Mouse (Mus musculus) Patski (cell line): Measurements from ENCODE around the gene Pnliprp1. TPM values are rescaled to one million over a fixed set of nuclear protein-coding genes. Genes with fewer than 3 reads are reported as not detected.

Experiments
- ATAC-seq: fragments of 100-300 bp; one replicate; pipeline ENCODE4 v1.8.0; 2021
- CTCF ChIA-PET: fragments of 350-600 bp; sonication (Branson Sonifier 250); formaldehyde crosslinking; loops from one replicate; lab custom pipeline; 2022; ENCODE audit warnings: inconsistent platforms; lab: Charles Lee
- POLR2A ChIA-PET: fragments of 350-600 bp; sonication (Branson Sonifier 250); formaldehyde crosslinking; loops from one replicate; lab custom pipeline; 2022; ENCODE audit warnings: antibody characterized with exemption, inconsistent platforms; lab: Charles Lee
- DNase-seq: peaks from one replicate; pipeline ENCODE4 v3.0.0-alpha.2; 2011; ENCODE audit warnings: low read depth, low spot score
- H3K27me3 ChIP-seq: fragments of 371-371 bp; one replicate; pipeline ENCODE4 v1.5.1; 2021
- CTCF ChIP-seq: fragments of 100-300 bp; IDR thresholded peaks from one replicate; pipeline ENCODE4 v1.5.1; 2021
- in situ Hi-C: fragments of 300-500 bp; cut with MboI; formaldehyde crosslinking; loops from 3 replicates; pipeline ENCODE4 v1.11.1; 2018; ENCODE audit warnings: low pct_unique_long_range_greater_than_20kb, mixed read lengths
- polyA plus RNA-seq: library from polyadenylated mRNA; unstranded; gene quantifications from one replicate; pipeline ENCODE4 v1.2.3, GENCODE M21; 2021

The Pnliprp1 gene
- polyA plus RNA-seq, result not detected

GRCm38 (mm10) chr19:58728445-58729031 is at the start of gene Pnliprp1:
TSS of gene Pnliprp1 (plus strand) at chr19:58728887.
- H3K27me3 ChIP-seq, result peaks cover 40% of the 10 kb centered on the region
- DNase-seq (no peak), ATAC-seq (no peak)
- TF ChIP-seq CTCF, result no peak
- in situ Hi-C loops, result no loop called here
- POLR2A ChIA-PET, result interaction anchor here (0.6 kb wide), 1 partner anchor 10 kb away, joined by 4 read pairs; no protein-coding TSS in a partner anchor
- CTCF ChIA-PET, result interaction anchor here (1.8 kb wide), 1 partner anchor 10 kb away, joined by 5 read pairs; no protein-coding TSS in a partner anchor

GRCm38 (mm10) chr19:58688933-58689332 is 39.8 kb upstream of the Pnliprp1 start:
- ChIA-PET POLR2A (no interaction called here), CTCF (interaction anchor here (1.0 kb wide), 1 partner anchor 23 kb away, joined by 3 read pairs; no protein-coding TSS in a partner anchor)
- peaks cover 10% of the 10 kb centered on the region for H3K27me3 ChIP-seq
- DNase-seq (no peak), ATAC-seq (no peak)
- no peak for TF ChIP-seq CTCF
- in situ Hi-C loops, result no loop called here

GRCm38 (mm10) chr19:58695314-58695713 is 33.4 kb upstream of the Pnliprp1 start:
- no peak for ATAC-seq
- CTCF ChIA-PET, result interaction anchor here (1.5 kb wide), 1 partner anchor 11 kb away, joined by 3 read pairs; no protein-coding TSS in a partner anchor
- POLR2A ChIA-PET, result no interaction called here
- no peak for TF ChIP-seq CTCF
- in situ Hi-C loops, result no loop called here
- no peak for DNase-seq
- H3K27me3 ChIP-seq, result peaks cover 15% of the 10 kb centered on the region

DNA sequence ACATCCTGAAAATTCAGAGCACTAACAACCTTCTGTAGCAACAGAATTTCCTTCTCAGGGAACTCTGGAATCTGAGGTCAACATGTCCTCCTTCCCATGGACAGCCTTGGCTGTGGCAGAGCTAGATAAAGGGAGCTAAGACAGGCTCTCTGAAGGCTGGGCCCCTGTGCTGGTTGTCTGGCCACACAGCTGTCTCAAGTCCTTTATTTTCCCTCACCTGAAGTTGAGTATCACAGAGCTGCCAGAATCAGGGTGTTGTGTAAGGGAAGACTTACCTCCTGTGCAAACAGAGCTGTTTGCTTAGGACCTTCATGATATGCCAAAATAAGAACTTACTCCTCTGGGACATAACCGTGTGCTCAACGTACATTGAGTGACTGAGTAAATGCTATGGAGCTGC is 32.5 kb upstream of the Pnliprp1 start:
- POLR2A ChIA-PET, result interaction anchor here (0.6 kb wide), 1 partner anchor 110 kb away, joined by 5 read pairs; no protein-coding TSS in a partner anchor
- H3K27me3 ChIP-seq, result peaks cover 18% of the 10 kb centered on the region
- no peak for TF ChIP-seq CTCF
- no peak for DNase-seq
- in situ Hi-C loops, result no loop called here
- no peak for ATAC-seq
- CTCF ChIA-PET, result interaction anchor here (1.5 kb wide), 1 partner anchor 12 kb away, joined by 3 read pairs; no protein-coding TSS in a partner anchor

DNA sequence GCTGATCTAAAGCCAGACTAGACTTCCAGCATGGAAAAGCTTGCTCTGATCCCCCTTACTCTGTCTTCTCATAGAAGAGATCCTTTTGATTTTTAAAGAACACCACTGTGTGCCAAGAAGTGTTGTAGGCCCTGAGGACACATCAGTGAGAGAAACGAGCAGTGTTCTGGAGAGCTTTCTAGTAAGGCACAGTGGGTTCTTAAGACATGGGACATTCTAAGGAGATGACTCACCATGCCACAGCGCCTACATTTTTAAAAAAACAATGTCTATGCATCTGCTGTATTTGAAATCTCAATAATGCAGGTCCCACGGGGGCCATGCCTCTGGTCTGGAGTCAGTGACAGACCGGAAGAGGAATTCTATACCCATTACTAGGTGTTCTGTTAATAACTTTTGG is 24.1 kb upstream of the Pnliprp1 start:
- DNase-seq (no peak), ATAC-seq (no peak)
- ChIA-PET POLR2A (no interaction called here), CTCF (no interaction called here)
- H3K27me3 ChIP-seq, result peaks cover 8% of the 10 kb centered on the region
- in situ Hi-C loops, result no loop called here
- TF ChIP-seq CTCF, result no peak

GRCm38 (mm10) chr19:58708611-58709010 is 20.1 kb upstream of the Pnliprp1 start:
- CTCF ChIA-PET, result no interaction called here
- TF ChIP-seq CTCF, result no peak
- POLR2A ChIA-PET, result no interaction called here
- DNase-seq (no peak), ATAC-seq (no peak)
- no peaks in the 10 kb centered on the region for H3K27me3 ChIP-seq
- in situ Hi-C loops, result no loop called here

GRCm38 (mm10) chr19:58717925-58718324 is 10.8 kb upstream of the Pnliprp1 start:
- CTCF ChIA-PET, result interaction anchor here (1.1 kb wide), 1 partner anchor 12 kb away, joined by 5 read pairs; the partner anchor contains the start of gene Pnliprp1
- in situ Hi-C loops, result no loop called here
- H3K27me3 ChIP-seq, result peaks cover 24% of the 10 kb centered on the region
- POLR2A ChIA-PET, result interaction anchor here (0.6 kb wide), 1 partner anchor 11 kb away, joined by 4 read pairs; the partner anchor contains the start of gene Pnliprp1
- ATAC-seq (no peak), DNase-seq (no peak)
- TF ChIP-seq CTCF, result no peak

DNA sequence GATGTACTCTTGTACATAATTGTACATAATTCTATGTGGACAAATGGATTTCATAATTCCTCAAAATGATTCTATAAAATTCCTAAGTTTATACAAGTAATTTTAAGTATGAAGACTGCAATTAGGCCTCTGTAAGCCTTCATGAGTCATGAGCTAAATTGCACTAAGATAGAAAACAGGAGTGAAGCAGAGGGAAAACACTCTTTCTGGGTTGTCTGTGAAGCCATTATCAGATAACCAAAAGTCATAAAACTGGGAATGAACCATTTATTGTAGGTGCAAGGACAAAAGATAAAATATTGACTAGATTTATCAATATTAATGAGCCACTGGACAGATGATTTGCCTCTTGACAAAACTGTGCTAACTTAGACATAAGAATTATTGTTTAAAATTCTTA is 8.2 kb upstream of the Pnliprp1 start:
- H3K27me3 ChIP-seq, result peaks cover 31% of the 10 kb centered on the region
- CTCF ChIA-PET, result no interaction called here
- ATAC-seq (no peak), DNase-seq (no peak)
- POLR2A ChIA-PET, result no interaction called here
- no peak for TF ChIP-seq CTCF
- in situ Hi-C loops, result no loop called here

- TF ChIP-seq CTCF, result no peak
- DNase-seq (no peak), ATAC-seq (no peak)
- in situ Hi-C loops, result no loop called here
- CTCF ChIA-PET, result no interaction called here
- peaks cover 34% of the 10 kb centered on the region for H3K27me3 ChIP-seq
- POLR2A ChIA-PET, result no interaction called here
Measured at GRCm38 (mm10) chr19:58726551-58726950, 2.1 kb upstream of the Pnliprp1 start.

GRCm38 (mm10) chr19:58727756-58728155 is 931 bp upstream of the Pnliprp1 start:
- DNase-seq (no peak), ATAC-seq (no peak)
- POLR2A ChIA-PET, result no interaction called here
- H3K27me3 ChIP-seq, result peaks cover 34% of the 10 kb centered on the region
- CTCF ChIA-PET, result no interaction called here
- TF ChIP-seq CTCF, result no peak
- in situ Hi-C loops, result no loop called here

DNA sequence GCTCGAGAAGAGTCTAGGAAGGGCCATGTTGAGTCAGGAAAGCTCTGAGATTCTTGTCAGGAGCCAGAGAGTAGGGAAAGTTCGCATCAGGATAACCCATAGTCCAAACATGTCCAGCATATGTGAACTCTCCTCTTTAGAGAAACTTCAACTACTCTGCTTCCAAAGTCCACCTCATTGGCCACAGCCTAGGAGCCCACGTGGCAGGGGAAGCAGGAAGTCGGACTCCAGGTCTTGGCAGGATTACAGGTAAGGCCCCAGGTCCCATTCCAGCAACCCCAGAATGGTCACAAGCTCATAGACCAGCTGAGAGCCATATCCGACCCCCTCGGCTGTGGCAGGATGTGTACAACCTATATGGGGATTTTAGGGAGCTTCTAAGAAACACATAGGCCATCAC is 4.5 kb downstream of the Pnliprp1 start:
- CTCF ChIA-PET, result no interaction called here
- H3K27me3 ChIP-seq, result peaks cover 44% of the 10 kb centered on the region
- POLR2A ChIA-PET, result no interaction called here
- in situ Hi-C loops, result no loop called here
- no peak for TF ChIP-seq CTCF
- ATAC-seq (no peak), DNase-seq (no peak)
